Mouse (Mus musculus): Measurements from ENCODE around the gene Asf1b. TPM values are rescaled to one million over a fixed set of nuclear protein-coding genes. Genes with fewer than 3 reads are reported as not detected.

Asf1b gene
- polyA plus RNA-seq, 1 experiment from 2014 or later = 16.6 TPM

DNA sequence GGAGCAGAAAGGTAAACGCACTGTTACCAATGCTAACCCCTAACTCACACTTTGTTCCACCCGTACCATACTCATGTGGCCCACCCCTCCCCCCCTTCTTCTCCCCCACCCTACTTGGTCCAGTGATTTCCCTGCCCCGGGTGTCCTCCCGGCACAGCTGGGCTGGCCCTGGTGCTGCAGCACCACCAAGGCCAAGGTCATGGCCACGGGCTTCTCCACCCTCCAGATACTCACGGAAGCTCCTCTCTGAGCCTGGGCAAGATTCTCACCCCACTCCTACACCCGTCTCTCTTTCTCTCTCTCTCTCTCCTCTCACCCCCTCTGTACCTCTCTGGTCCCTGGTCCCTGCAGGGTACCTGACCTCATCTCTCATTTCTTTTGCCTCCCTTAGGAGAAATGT lies 29.0 kb upstream of the Asf1b start:
- no peaks in the 10 kb centered on the region for H3K9me3 ChIP-seq (ENCODE audit: control insufficient read depth, low read length)
- H3K27ac ChIP-seq (replicated peaks) = no peak overlapping the region
- peaks cover 4% of the 10 kb centered on the region; the same call in 1 of the 2 replicates for H3K36me3 ChIP-seq (ENCODE audit: control insufficient read depth, insufficient read depth, low read length)
- 72% methylated on average over 7 of the region's 7 CpGs for WGBS
- TF ChIP-seq EP300 (optimal IDR thresholded peaks at IDR 0.05) (no peak), CTCF (IDR thresholded peaks at IDR 0.05; ENCODE audit: low read depth) (no peak)
- no peak overlapping the region for H3K4me2 ChIP-seq (replicated peaks; ENCODE audit: low read depth)
- ATAC-seq (ENCODE audit: low FRiP score, low TSS enrichment) (no peak), DNase-seq (ENCODE audit: low spot score) (no peak)
- H3K4me1 ChIP-seq (replicated peaks; ENCODE audit: control insufficient read depth, insufficient read depth) = no peaks in the 10 kb centered on the region
- no peak overlapping the region for H3K9ac ChIP-seq (ENCODE audit: low read length)
- H3K27me3 ChIP-seq (ENCODE audit: control insufficient read depth, insufficient read depth, low read length) = no peaks in the 10 kb centered on the region
- H3K4me3 ChIP-seq (ENCODE audit: low read depth, low read length) = no peak overlapping the region

DNA sequence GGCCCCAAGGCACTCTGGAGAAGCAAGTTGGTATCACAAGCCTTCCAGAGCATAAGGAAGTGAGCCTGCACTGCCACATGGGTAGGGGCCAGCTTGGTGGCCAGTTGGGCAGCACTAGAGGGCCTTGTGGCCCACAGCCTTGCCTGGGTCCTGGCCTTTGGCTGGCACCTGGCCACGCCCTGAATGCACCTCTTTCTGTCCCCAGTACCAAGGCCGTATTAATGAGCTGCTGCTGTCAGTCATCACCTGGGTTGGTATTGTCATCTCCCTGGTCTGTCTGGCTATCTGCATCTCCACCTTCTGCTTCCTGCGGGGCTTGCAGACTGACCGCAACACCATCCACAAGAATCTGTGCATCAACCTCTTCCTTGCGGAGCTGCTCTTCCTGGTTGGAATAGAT lies 21.1 kb upstream of the Asf1b start:
- Histone ChIP-seq H3K27me3 (ENCODE audit: control insufficient read depth, insufficient read depth, low read length) (no peaks in the 10 kb centered on the region), H3K9me3 (ENCODE audit: control insufficient read depth, low read length) (no peaks in the 10 kb centered on the region), H3K36me3 (ENCODE audit: control insufficient read depth, insufficient read depth, low read length) (peaks cover 16% of the 10 kb centered on the region; the same call in 1 of the 2 replicates), H3K9ac (ENCODE audit: low read length) (no peak overlapping the region), H3K27ac (replicated peaks) (no peak overlapping the region), H3K4me3 (ENCODE audit: low read depth, low read length) (no peak overlapping the region), H3K4me2 (replicated peaks; ENCODE audit: low read depth) (no peak overlapping the region), H3K4me1 (replicated peaks; ENCODE audit: control insufficient read depth, insufficient read depth) (no peaks in the 10 kb centered on the region)
- no peak for TF ChIP-seq EP300 (optimal IDR thresholded peaks at IDR 0.05)
- no peak for TF ChIP-seq CTCF (IDR thresholded peaks at IDR 0.05; ENCODE audit: low read depth)
- 85% methylated on average over 5 of the region's 5 CpGs for WGBS
- DNase-seq (ENCODE audit: low spot score) (no peak), ATAC-seq (ENCODE audit: low FRiP score, low TSS enrichment) (no peak)

DNA sequence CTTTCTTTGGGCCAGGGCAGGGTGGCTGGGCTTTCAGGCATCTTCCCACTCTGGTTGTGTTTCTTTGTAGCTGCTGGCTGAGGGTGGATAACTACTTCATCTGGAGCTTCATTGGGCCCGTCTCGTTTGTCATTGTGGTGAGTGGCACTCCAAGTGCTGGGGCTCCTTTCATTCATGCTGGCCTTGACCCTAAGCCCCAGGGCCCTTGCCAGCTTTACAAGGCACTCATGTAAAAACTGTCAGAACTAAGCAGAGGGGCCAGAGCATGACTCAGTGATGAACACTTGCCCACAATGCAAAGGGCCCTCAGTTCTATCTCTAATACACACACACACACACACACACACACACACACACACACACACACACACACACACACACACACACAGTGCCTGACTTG lies 20.3 kb upstream of the Asf1b start:
- ATAC-seq (ENCODE audit: low FRiP score, low TSS enrichment) (no peak), DNase-seq (ENCODE audit: low spot score) (no peak)
- H3K9me3 ChIP-seq (ENCODE audit: control insufficient read depth, low read length) = no peaks in the 10 kb centered on the region
- no peak overlapping the region for H3K4me2 ChIP-seq (replicated peaks; ENCODE audit: low read depth)
- WGBS = 100% methylated on average over 2 of the region's 2 CpGs
- H3K4me1 ChIP-seq (replicated peaks; ENCODE audit: control insufficient read depth, insufficient read depth) = no peaks in the 10 kb centered on the region
- H3K4me3 ChIP-seq (ENCODE audit: low read depth, low read length) = no peak overlapping the region
- peaks cover 13% of the 10 kb centered on the region; the same call in 1 of the 2 replicates for H3K36me3 ChIP-seq (ENCODE audit: control insufficient read depth, insufficient read depth, low read length)
- no peak overlapping the region for H3K27ac ChIP-seq (replicated peaks)
- H3K9ac ChIP-seq (ENCODE audit: low read length) = no peak overlapping the region
- TF ChIP-seq CTCF (IDR thresholded peaks at IDR 0.05; ENCODE audit: low read depth) (no peak), EP300 (optimal IDR thresholded peaks at IDR 0.05) (no peak)
- no peaks in the 10 kb centered on the region for H3K27me3 ChIP-seq (ENCODE audit: control insufficient read depth, insufficient read depth, low read length)

DNA sequence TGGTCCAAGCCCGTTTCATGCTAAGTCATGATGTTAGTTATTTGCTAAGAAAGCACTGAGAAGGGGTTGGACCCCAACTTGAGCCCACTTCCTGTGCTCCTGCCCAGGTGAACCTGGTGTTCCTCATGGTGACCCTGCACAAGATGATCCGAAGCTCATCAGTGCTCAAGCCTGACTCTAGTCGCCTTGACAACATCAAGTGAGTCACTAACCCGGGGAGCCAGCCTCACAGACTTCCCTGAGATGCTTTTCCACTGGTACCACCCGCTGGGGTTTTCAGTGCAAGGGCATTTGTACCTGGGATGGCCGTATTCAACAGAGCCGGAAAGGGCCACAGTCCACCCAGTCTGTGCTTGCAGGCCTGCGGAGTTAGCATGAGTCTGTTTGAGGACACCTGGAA lies 19.9 kb upstream of the Asf1b start:
- Histone ChIP-seq H3K27ac (replicated peaks) (no peak overlapping the region), H3K4me2 (replicated peaks; ENCODE audit: low read depth) (no peak overlapping the region), H3K9ac (ENCODE audit: low read length) (no peak overlapping the region), H3K9me3 (ENCODE audit: control insufficient read depth, low read length) (no peaks in the 10 kb centered on the region), H3K36me3 (ENCODE audit: control insufficient read depth, insufficient read depth, low read length) (peaks cover 13% of the 10 kb centered on the region; the same call in 1 of the 2 replicates), H3K4me1 (replicated peaks; ENCODE audit: control insufficient read depth, insufficient read depth) (no peaks in the 10 kb centered on the region), H3K27me3 (ENCODE audit: control insufficient read depth, insufficient read depth, low read length) (no peaks in the 10 kb centered on the region), H3K4me3 (ENCODE audit: low read depth, low read length) (no peak overlapping the region)
- WGBS = 93% methylated on average over 8 of the region's 8 CpGs
- no peak for TF ChIP-seq EP300 (optimal IDR thresholded peaks at IDR 0.05)
- no peak for TF ChIP-seq CTCF (IDR thresholded peaks at IDR 0.05; ENCODE audit: low read depth)
- DNase-seq (ENCODE audit: low spot score) = no peak
- no peak for ATAC-seq (ENCODE audit: low FRiP score, low TSS enrichment)

DNA sequence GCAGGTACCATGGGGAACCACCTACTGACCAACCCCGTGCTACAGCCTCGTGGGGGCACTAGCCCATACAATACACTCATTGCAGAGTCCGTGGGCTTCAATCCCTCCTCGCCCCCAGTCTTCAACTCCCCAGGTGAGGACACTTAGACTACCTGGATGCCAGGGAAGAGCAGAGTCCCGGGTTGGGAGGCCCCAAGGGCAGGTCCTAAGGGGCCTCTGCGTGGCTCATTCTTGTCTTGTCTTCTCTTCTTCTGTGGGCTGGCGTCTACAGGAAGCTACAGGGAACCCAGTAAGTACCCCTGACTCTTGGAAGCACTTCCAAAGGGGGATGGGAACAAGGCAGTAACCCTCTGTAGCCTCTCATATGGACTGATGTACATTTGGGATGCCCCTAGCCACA lies 17.7 kb upstream of the Asf1b start:
- no peaks in the 10 kb centered on the region for H3K4me1 ChIP-seq (replicated peaks; ENCODE audit: control insufficient read depth, insufficient read depth)
- peaks cover 13% of the 10 kb centered on the region; the same call in 1 of the 2 replicates for H3K36me3 ChIP-seq (ENCODE audit: control insufficient read depth, insufficient read depth, low read length)
- H3K9ac ChIP-seq (ENCODE audit: low read length) = no peak overlapping the region
- no peak overlapping the region for H3K4me2 ChIP-seq (replicated peaks; ENCODE audit: low read depth)
- H3K4me3 ChIP-seq (ENCODE audit: low read depth, low read length) = no peak overlapping the region
- 86% methylated on average over 7 of the region's 7 CpGs for WGBS
- DNase-seq (ENCODE audit: low spot score) (no peak), ATAC-seq (ENCODE audit: low FRiP score, low TSS enrichment) (no peak)
- no peak for TF ChIP-seq CTCF (IDR thresholded peaks at IDR 0.05; ENCODE audit: low read depth)
- no peak for TF ChIP-seq EP300 (optimal IDR thresholded peaks at IDR 0.05)
- H3K27me3 ChIP-seq (ENCODE audit: control insufficient read depth, insufficient read depth, low read length) = no peaks in the 10 kb centered on the region
- no peaks in the 10 kb centered on the region for H3K9me3 ChIP-seq (ENCODE audit: control insufficient read depth, low read length)
- H3K27ac ChIP-seq (replicated peaks) = no peak overlapping the region

DNA sequence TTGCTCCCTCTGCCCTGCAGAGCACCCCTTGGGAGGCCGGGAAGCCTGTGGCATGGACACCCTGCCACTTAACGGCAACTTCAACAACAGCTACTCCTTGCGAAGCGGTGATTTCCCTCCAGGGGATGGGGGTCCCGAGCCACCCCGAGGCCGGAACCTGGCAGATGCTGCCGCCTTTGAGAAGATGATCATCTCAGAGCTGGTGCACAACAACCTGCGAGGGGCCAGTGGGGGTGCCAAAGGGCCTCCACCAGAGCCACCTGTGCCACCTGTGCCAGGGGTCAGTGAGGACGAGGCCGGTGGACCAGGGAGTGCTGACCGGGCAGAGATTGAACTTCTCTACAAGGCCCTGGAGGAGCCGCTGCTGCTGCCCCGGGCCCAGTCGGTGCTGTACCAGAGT lies 17.0 kb upstream of the Asf1b start:
- H3K4me2 ChIP-seq (replicated peaks; ENCODE audit: low read depth) = no peak overlapping the region
- H3K4me3 ChIP-seq (ENCODE audit: low read depth, low read length) = no peak overlapping the region
- peaks cover 13% of the 10 kb centered on the region; the same call in 1 of the 2 replicates for H3K36me3 ChIP-seq (ENCODE audit: control insufficient read depth, insufficient read depth, low read length)
- H3K9ac ChIP-seq (ENCODE audit: low read length) = no peak overlapping the region
- 94% methylated on average over 15 of the region's 15 CpGs for WGBS
- no peaks in the 10 kb centered on the region for H3K27me3 ChIP-seq (ENCODE audit: control insufficient read depth, insufficient read depth, low read length)
- ATAC-seq (ENCODE audit: low FRiP score, low TSS enrichment) (no peak; the same call in none of the 2 replicates), DNase-seq (ENCODE audit: low spot score) (no peak)
- H3K9me3 ChIP-seq (ENCODE audit: control insufficient read depth, low read length) = no peaks in the 10 kb centered on the region
- TF ChIP-seq CTCF (IDR thresholded peaks at IDR 0.05; ENCODE audit: low read depth) (no peak), EP300 (optimal IDR thresholded peaks at IDR 0.05) (no peak)
- H3K4me1 ChIP-seq (replicated peaks; ENCODE audit: control insufficient read depth, insufficient read depth) = no peaks in the 10 kb centered on the region
- H3K27ac ChIP-seq (replicated peaks) = no peak overlapping the region

Measured in stomach, postnatal 0 days (tissue).